Mouse (Mus musculus) adrenal gland, postnatal 14 days (tissue): ENCODE results near the gene Abca12. TPM values are rescaled to one million over a fixed set of nuclear protein-coding genes. Genes with fewer than 3 reads are reported as not detected.

ENCODE experiments used
- DNase-seq: peaks from one replicate; pipeline ENCODE4 v3.0.0; 2021; ENCODE audit warnings: mixed read lengths
- total RNA-seq: library from RNA; stranded (reverse); gene quantifications from 2 replicates; pipeline ENCODE4 v1.2.3, GENCODE M21; 2021

Gene Abca12
- total RNA-seq, 1 experiment from 2014 or later = not detected

DNA sequence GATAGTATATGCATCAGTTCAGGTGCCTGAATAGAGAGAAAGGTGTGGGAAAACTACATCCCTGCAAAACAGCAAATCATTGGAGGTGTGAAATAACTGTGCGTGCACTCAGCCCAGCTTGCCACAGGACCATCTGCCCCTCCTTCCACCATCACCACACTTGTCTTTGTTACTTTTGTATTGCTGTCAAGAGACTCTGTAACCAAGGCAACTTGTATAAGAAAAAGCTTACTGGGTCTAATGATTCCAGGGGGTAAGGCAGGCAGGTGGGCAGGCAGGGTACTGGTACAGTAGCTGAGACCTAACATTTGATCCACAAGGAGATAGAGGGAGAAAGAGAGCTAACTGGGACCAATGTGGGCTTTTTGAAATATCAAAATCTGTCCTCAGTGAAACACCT, 220.8 kb downstream of the Abca12 start:
- no peak for DNase-seq

Other genes with a start within 250 kb of the Abca12 start
- gene Atic, start 142.2 kb upstream of the Abca12 start, total RNA-seq = 49.2 and 51.4 TPM in 2 replicates
- 178 and 299 TPM in 2 replicates for gene Fn1, start 238.3 kb upstream of the Abca12 start, total RNA-seq